Mouse (Mus musculus) MN1 (cell line): ENCODE results near the gene Gstm4.

Source experiments
- DNase-seq: peaks from one replicate; pipeline ENCODE4 v3.0.0-alpha.2; 2016; ENCODE audit warnings: low spot score

Gstm4 gene

DNA sequence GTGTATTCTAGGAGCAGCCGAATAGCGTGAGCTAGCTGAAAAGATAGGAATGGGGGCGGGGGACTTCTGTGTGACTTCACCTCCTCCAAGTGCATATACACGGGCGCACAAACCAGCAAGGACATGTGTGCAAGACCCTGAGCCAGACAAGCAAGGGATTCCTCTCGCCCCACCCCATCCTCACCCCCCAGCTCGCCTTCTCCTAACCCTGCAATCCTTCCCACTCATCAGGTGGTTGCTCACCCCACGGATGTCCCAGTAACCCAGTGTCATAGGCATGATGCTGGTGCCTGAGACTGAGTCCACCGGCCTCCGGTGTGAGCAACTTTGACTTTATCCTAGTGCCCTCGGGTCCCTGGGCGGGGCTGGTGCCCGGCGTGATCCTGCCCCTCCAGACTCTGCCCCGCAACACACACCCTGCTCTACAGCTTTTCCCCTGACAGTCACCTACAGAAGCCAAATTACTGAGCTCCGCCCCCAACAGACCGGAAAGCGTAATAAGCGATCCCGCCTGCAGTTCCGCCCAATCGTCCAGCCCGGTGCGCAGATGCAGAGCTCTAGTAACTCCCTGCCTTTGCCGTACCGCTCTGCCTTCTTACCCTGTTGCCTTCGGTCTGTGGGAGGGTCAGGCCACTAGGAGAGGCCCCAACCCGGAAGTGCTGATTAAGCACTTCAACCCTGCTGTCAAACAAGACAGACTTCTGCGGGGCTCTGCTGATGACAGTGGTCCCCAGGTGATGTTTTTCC lies at the start of gene Gstm4:
TSS of gene Gstm4 (minus strand) at position 501 of the 747 bp plus-strand sequence.
- DNase-seq, result peak; percentile 93

DNA sequence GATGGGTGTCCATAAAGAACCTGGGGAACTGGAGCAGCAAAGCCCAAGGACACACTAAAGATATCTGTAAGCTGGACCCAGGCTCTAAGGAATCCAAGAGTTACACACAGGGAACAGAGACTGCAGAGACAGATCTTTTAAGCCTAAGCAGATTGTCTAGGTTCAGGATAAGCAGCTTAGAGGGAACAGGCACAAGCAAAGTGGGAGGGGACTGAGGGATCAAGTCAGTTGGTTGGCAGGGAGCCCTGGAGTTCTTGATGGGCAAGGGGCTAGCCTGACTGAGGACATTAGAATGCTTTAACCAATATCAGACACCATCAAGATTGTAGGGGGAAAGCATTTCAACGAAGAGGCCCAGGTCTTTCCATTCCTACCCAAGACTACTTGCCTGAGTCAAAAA lies 49.5 kb upstream of the Gstm4 start:
- no peak for DNase-seq

DNA sequence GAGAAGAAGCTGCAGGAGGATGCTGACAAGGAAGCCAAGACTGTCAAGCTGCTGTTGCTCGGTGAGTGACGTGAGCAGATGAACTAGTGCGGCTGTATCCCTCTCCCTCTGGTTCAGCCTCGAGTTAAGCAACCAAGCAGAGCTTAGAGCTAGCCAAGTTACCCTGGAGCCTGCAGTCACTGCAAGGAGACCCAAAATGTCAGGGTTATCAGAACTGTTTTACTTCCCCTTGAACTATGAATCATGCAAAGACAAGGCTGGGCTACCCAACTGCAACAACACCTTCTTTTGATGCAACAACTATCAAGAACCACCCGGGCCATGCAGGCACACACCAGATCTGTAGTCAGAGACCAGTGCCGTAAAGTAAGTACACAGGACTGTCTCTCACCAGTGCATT lies 48.6 kb upstream of the Gstm4 start:
- DNase-seq, result no peak

DNA sequence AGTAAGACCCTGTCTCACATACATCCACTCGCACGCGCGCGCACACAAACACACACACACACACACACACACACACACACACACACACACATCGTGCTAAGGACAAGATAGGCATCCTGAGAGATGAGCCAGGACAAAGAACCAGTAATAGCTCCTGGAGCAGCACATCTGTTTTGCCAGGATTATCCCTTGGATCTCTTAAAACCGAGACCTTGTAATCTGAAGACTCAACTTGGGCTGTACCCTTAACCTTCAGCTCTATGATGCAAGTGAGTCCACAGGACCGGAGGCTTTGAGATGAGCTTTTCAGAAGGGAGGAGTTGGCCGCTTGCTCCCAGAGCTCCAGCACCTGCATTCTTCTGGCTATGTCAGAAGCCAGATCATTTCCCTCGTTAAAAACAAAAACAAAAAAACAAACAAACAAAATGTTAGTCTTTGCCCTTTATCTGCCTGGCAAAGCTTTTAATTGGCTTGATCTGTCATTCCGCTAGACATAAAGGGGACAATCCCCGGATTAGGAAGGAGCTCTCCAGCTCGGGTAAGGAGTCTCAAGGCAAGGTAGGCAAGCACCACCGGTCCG lies 47.9 kb upstream of the Gstm4 start, which contains the start of gene Gnat2:
TSS of gene Gnat2 (plus strand) at position 254 of the 580 bp plus-strand sequence.
- no peak for DNase-seq

DNA sequence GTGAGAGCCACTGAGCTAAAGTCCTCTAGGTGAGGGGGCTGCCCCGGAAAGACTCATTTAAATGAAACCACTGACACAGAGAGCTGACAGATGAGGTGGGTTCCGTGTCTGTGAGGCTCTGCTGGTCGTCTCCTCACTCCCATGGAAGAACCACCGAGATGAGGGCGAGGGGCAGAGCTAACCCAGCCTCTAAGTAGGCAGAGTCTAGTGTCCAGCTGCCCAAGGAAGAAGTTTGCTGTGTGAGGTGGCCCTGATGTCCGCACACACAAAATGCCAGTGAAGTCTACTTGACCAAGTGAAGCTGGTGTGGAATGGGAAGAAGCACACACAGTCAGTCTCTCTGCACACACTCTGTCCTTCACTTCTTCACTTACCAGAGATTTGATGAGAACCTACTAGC lies 47.3 kb upstream of the Gstm4 start:
- no peak for DNase-seq

DNA sequence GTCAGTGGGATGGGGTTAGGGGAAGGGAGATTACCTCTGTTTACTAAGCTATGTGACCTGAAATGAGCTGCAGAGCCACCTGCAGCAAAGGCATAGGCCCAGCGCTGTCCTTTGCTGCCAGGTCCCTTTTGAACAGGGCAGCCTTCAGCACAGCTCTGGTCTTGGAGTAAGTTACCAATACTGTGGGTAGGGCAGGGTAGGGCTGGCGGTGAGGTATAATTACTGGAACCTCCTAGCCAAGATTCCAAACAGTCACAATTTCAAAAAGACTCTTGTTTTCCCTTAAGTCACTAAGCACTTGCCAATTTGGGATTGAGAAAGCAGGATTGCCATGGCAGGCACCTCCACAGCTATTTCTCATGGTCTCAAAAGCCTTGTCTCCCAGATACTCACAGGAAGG lies 45.9 kb upstream of the Gstm4 start:
- no peak for DNase-seq

DNA sequence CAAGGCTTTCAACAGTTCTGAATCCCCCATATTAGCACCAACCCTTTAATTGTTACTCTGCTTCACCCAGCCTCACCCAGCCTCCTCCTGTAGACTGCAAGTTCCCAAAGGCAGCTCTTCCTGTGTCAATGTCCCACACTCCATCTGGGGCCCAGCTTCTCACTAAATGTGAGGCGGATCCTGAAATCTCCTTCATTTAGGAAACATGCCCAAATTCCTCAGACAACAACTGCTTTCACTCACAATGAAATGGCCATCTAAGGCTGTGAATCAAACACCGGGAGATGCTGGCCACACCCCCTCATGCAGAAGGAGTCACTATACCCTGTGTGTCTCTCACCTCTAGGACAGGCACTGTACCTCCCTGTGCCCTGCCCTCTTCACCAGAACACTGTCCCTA lies 45.2 kb upstream of the Gstm4 start:
- DNase-seq, result no peak

DNA sequence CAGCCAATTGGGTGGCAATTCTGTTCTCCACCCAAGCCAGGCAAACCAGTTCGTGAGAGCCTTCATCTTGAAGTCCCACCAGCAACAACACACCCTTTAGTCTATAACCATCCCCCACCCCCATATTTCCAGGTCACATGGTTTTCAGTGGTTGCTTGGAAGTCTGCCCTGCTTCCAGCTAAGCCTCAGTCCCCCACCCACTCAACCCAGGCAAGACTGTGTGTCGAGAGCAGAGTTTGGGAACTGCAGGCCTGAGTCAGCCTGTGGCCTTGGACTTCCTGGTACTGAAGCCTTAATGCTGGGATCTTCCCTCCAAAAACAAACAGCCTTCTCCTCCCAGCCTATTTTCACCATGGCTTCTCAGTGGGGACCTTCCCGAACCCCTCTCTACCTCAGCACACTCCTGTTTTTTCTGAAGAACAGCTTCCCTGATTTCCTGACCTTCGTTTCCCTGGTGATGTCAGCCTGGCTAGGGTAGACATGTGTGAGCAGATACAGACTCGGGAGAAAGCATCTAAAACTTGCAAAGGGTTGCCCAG lies 44.2 kb upstream of the Gstm4 start:
- DNase-seq, result no peak

DNA sequence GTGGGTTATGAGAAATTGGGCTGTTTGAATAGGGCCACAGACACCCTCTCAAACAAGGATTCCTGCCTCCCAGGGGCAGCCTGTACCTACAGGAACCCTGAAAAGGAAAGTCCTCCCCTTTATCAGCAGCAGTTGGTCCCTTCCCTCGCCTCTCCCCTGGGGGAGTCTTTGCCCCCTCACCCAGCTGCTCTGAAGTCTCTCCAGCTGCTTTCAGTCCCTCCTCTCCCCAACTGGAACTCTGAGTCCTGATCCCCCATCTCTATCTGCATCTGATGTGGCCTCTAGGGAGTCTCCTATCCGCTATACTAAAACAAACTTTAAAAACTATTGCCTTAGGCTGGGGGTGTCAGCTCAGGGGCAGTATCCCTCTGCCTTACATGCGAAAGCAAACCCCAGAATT lies 42.6 kb upstream of the Gstm4 start:
- no peak for DNase-seq

DNA sequence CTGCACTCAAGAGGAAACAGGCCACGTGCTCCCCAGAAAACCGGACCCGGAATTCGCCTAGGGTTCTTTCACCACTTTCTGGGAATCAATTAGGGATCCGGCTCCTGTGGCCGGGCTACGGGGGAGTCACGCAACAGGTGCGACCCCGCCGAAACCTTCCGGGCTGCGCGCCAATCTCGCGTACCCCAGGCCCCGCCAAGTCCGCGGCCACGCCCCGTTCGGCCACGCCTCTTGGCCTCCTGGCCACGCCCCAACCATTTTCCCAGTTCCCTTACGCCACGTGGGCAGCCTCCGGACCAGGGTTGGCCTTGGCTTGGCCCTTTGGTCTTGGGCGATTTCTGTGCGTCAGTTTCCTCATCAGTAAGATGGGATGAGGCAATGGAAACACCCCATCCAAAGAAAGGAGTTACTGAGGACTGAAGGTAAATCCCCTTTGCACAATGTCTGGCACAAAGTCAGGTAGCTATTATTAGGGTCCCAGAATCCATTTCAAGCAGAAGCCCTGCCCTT lies 41.8 kb upstream of the Gstm4 start, which contains the start of gene Ampd2:
TSS of gene Ampd2 (minus strand) at position 182 of the 510 bp plus-strand sequence.
- peak; percentile 83 for DNase-seq

DNA sequence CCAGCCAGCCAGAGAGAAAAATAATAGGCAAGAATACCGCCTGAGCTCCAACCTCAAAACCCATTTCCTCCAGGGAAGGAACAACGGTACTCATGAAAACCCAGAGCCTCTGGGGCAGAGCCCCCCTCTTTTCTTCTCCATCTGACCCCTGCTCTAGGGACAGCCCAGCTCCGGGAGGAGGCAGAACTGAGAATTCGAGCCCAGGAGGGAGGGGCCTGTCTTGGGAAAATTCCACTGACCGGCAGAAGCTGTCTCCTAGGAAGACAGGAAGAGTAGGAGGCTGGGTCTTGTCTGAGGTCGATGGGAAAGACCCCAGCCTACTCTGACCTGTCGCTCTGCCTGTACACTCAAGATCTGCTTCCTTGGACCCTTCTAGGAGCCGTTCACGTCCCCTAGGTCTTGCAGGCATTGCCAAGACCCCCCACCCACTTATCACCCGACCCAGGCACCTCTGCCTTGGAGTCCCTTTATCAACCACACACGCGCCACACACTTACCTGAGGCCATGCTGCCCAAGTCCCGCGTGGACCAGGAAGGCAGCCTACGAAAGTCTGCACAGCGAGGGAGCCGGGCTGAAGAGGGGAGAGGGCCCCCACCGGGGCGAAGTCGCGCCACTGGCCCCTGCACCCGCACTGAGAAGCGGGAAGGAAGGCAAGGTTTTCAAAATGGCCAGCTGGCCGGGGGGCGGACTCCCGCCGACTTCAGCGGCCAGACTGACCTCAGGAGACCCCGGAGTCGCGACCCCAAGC lies 41.2 kb upstream of the Gstm4 start:
- DNase-seq, result peak; percentile 81

DNA sequence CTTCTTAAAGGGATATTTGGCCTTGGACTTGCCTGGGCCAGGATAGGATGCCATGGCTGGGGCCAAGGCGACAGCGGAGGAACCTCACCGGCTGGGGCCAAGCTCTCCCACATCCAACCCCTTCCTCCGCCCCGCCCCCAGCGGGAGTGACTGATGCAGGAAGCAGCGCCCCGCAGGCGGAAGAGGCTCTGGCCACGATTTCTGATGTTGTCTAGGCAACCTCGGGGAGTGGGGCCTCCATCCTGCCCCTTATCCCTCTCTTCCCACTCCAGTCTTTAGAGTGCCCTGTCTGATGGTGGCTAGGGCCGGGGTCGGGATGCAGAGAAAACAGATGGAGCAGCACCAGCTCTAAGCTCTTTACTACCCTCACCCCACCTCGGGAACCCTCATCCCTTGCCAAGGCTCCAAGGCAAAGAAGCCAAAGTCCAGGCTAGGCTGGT lies 40.6 kb upstream of the Gstm4 start:
- peak; percentile 89 for DNase-seq

DNA sequence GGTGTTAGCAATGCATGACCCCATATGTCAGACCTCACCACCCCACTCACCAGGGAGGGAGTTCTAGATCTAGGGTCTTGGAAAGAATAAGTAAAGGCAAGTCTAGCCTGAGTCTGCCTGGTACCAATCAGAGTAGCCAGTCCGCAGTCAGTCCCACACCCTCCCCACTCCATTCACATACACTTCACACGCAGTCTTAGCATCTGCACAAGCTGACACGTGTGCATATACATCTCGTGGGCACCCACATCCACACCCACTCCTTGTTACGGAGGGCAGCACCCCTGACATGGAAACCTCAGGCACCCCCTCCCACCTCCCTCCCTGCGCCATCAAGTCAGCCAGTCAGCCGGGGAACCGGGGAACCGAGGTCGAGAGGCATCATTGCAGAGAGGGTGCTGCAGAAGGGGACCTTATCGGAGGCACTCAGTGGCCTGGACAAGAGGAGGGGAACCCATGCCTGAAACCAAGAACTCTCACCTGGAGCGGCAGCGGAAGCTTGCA lies 40.1 kb upstream of the Gstm4 start:
- DNase-seq, result no peak

DNA sequence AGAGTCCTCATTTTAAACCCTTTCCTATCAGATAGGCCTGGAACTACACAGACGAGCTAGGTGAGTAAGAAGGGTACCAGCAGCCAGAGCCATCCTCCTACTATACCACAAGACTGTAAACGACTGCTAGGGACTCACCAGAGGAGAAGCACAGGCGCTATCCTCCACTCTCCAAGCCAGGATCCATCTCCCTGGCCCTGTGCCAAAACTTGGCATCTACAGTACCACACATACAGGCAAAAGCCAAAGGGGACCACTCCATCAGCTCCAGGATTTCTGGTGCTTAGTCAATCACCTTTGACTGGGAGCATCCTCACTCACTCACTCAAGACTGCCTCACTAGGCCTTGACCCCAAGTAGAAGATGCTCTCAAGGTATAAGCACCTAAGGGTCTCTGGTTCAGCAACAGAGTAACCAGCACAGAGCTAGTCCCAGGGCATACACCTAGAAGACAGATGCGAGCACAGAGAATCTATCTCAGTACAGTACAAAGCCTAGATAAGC lies 39.3 kb upstream of the Gstm4 start:
- peak; percentile 42 for DNase-seq

DNA sequence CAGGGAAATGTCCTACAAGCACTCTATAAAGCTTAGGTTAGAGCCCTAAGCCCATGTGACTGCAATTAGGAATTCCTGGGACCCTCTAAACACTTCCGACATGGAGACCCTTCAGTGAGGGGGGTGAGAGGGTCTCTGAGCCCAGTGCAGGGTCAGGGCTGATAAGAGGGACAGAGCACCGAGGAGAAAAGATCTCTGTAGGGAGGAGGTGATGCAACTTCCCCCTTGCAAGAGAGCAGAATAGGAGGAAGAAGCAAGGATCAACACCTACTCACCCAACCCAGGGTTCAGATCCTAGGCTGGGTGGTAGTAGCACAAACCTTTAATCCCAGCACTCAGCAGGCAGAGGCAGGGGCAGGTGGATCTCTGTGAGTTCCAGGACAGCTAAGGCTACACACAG lies 38.5 kb upstream of the Gstm4 start:
- no peak for DNase-seq

DNA sequence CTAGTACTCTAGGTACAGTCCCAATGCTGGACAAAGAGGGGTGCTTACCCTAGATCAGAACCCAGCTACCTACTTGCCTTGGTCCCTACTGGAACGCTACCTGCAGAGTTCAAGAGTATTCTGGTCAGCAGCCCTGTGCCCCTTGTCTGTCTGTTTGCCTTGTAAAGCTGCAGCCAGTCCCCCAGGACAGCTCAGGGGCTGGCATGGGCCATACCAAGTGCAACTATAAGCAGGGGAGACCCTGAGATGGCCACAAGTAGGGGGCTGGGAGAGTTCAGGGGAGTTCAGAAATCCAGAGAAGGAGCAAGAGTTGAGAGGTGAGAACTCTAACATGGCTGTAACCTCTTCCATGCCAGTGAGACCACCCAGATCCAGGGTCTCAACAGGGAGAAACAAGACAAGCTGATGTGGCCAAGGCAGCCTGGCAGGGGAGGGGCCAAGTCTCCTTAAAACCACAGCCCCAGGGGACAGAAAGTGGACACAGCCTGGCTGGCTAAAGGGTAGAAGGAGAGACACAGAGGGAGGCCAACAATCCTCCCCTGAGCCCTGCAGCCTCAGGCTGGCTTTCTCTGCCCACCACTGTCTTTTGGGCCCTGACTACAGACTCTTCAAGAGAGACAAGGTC lies 37.7 kb upstream of the Gstm4 start:
- DNase-seq, result no peak

DNA sequence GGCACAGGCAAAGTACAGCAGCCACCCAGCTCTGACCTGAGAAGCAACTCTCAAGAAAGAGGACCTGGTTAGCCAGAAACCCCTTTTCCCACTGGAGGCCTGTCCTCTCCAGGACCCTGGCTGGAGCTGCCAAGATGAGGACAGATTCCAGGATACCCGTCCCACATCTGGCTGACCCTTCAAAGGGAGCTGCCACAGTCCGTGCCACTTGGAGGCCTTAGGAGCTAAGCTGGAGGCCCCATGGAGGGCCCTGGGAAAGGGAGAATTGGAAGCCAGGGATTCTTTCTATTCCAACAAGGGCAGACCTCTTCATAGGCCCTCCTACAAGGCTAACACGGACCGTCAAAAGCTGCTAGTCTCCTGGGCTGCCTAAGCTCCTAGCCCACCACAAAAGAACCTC lies 37.0 kb upstream of the Gstm4 start:
- DNase-seq, result no peak

DNA sequence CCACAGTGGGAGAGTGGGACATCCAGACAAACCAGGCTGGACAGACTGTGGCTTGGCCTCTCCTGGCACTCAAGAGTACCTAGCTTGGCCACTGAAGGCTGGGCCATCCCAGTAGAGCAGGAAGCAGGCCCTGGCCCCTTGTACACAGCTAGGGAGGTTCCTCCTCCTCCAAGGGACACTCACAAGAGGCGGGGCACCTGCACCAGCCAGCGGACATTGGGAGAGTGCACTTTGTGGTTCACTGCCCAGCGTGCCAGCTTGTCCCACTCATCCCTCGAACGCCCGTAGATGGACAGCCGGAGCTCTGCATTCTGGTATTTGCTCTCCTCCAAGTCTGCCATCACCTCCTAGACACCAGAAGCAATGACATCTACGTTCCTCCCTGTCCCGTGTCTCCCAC lies 32.1 kb upstream of the Gstm4 start:
- no peak for DNase-seq

DNA sequence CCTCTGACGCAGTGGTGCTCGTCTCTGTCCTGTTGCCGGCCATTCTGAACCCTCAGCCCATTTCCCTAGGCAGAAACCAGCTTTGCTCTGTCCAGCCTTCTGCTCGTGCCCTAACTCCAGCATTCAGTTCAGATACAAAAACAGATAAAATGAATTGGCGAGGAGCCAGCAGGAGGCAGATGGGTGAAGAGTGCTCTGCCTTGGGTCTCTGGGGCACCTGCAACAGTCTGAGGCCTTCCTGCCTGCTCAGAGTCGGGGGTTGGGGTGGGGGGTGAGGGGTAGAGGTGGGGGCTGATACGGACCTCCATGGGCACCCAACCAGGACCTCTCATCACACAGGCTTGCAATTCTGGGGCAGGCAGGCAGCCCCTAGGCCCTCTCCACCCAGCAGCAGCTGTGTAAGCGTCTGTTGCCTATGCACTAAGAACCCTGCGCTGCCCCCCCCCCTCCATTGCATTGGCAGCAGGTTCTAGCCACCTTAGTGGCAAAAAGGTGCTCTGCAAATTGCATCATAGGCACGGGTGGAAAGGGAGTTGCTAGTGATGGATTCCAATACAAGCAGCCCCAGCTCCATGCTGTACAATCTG lies 28.4 kb upstream of the Gstm4 start:
- DNase-seq, result peak; percentile 82

DNA sequence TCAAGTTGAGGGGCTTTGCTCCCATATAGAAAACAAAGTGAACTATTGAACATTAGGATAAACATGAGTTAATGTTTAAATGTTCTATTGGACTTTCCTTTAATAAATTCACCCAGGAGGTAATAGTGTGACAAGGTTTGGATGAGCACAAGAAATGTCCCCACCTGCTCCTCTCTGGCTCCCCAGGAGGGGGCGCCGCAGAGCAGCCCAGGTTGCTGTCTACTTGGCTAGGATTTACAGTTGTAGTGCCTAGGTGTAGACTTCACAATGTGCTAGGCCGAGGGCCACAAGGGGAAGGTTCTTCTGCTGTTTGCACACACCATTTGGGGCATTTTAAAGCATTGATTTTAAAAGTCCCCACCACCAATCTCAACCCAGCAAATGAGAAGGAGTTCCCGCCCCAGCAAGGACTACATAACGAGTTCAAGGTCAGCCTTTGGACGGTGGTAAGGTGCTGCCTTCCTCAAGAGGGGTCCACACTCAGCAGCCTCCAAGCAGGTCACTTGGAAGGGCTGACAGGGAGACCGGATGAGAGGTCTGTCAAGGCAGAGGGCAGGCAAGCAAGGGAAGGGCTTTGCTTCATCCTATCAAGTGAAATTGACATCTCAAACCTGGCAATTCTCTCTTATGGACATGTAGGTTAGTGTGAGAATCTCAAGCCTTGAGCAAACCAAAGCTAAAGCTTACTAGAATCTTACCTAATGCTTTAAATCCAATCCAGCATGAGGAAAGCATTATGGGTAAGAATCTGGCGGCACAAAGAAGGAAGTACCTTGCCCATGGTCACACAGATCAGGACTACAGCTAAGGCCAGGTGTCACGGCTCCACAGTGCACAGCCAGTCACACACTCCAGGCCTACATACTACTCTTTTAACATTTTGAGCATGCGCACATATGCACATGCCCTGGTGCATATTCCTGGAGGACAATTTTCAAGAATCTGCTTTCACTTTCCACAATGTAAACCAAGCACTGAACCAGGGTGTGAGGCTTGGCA lies 25.9 kb upstream of the Gstm4 start:
- peak; percentile 58 for DNase-seq
